Mouse (Mus musculus) lung, adult 2 months (tissue): ENCODE results near the gene Trim13. TPM values are rescaled to one million over a fixed set of nuclear protein-coding genes. Genes with fewer than 3 reads are reported as not detected.
"Not testable (repeated sequence)": the region's sequence is repeated elsewhere in the genome, so short reads cannot be mapped to it uniquely, and the experiment has no call there.

Experiments used
- DNase-seq: peaks from one replicate; pipeline ENCODE4 v3.0.0; 2022
- H3K4me1 ChIP-seq: fragments of 200-500 bp; 2 replicates; pipeline ENCODE4 v1.6.1; 2011; ENCODE audit warnings: low read length; ENCODE audit not compliant: control insufficient read depth, insufficient read depth
- H3K4me3 ChIP-seq: fragments of 200-500 bp; replicated peaks from 2 replicates; pipeline ENCODE3; 2011; ENCODE audit warnings: low read depth, mild to moderate bottlenecking, control low read depth, low read length; ENCODE audit errors: extremely low read depth
- CTCF ChIP-seq: fragments of 200-500 bp; IDR thresholded peaks from 2 replicates; pipeline ENCODE4 v1.5.1; 2011; ENCODE audit warnings: mild to moderate bottlenecking, low read length, control low read depth; ENCODE audit not compliant: insufficient read depth
- POLR2A ChIP-seq: fragments of 200-500 bp; IDR thresholded peaks from 2 replicates; pipeline ENCODE4 v1.6.1; 2011; ENCODE audit warnings: low read depth, mild to moderate bottlenecking, control low read depth, low read length, borderline replicate concordance; ENCODE audit errors: extremely low read depth
- WGBS: fragments of 180-500 bp; shearing (Covaris S2); methylation state at CpG from one replicate; pipeline ENCODE4 v1.1.7; 2018; 5-methylcytosine and 5-hydroxymethylcytosine counted together
- polyA plus RNA-seq: library from polyadenylated mRNA; depleted of rRNA; stranded (reverse); fragments of >200 nt; gene quantifications from 2 replicates; pipeline ENCODE4 v1.2.3, GENCODE M21; 2012; rRNA removed

Gene Trim13
- 2.5 and 4.7 TPM in 2 replicates for polyA plus RNA-seq

GRCm38 (mm10) chr14:61597968-61598367 lies at the start of gene Trim13:
TSS of gene Trim13 (plus strand) at chr14:61598247.
- peaks cover 5% of the 10 kb centered on the region for H3K4me1 ChIP-seq
- TF ChIP-seq POLR2A: no peak
- no peak for TF ChIP-seq CTCF
- DNase-seq: no peak
- peak within 1 kb of the TSS; percentile 87 for H3K4me3 ChIP-seq
- 60% methylated on average over 5 of the region's 5 CpGs for WGBS

DNA sequence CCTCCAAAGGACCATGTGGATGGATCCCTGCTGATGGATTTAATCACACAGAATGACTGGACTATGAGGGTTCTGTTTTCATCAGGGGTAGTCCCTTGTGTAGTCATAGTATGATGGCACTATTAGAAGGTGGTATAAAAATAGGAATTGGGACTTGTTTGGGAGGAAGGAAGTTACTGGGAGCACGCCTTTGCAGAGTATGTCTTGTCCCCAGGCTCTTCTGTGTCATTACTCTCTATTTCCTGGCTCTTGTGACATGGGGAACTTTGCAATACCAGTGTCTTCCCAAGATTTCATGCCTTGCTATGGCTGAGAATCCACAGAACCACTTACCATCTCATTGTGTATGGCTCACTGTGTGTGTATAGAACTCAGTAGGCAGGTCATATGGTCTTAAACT lies 49.4 kb upstream of the Trim13 start:
- Histone ChIP-seq H3K4me3 (no peak overlapping the region), H3K4me1 (peaks cover 4% of the 10 kb centered on the region)
- DNase-seq: no peak
- TF ChIP-seq POLR2A: no peak
- no peak for TF ChIP-seq CTCF
- 63% methylated on average over 1 of the region's 1 CpGs for WGBS

DNA sequence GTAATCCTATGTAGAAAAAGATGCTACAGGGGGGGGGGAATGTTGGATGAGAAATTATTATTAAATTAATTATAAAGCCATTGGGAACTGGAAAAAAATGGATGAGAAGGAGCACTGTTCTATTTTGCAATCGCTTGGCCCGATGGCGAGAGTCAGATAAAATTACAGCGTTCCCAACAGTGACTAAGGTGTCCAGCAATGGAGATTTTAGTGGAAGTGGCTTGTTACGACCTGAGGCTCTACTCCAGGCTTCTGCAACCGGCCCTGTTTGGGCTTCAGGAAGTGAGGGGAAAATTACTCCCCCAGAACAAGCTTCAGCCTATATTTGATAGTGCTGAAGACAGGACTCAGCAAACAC lies 42.1 kb upstream of the Trim13 start:
- no peak for DNase-seq
- Histone ChIP-seq H3K4me1 (0 out of 2 replicates have a peak, but pooled peaks cover 6% of the 10 kb centered on the region), H3K4me3 (peak overlapping the region; percentile 78)
- WGBS: 7% methylated on average over 6 of the region's 6 CpGs
- TF ChIP-seq CTCF (no peak), POLR2A (no peak)

- DNase-seq: peak; percentile 97
- peak within 1 kb of the TSS; percentile 78 for H3K4me3 ChIP-seq
- H3K4me1 ChIP-seq: 0 out of 2 replicates have a peak, but pooled peaks cover 6% of the 10 kb centered on the region
- peak; percentile 80; the same call in 1 of the 2 replicates for TF ChIP-seq POLR2A
- TF ChIP-seq CTCF: no peak
- WGBS: under 1% methylated on average over 72 of the region's 72 CpGs
Observed at GRCm38 (mm10) chr14:61556289-61557147, 41.5 kb upstream of the Trim13 start, which contains the start of gene Spryd7. TSS of gene Spryd7 (minus strand) at chr14:61556886.

GRCm38 (mm10) chr14:61558901-61559300 lies 39.1 kb upstream of the Trim13 start:
- 0 out of 2 replicates have a peak, but pooled peaks cover 6% of the 10 kb centered on the region for H3K4me1 ChIP-seq
- TF ChIP-seq CTCF (no peak), POLR2A (no peak)
- H3K4me3 ChIP-seq: no peak overlapping the region
- WGBS: 80% methylated on average over 6 of the region's 6 CpGs
- DNase-seq: no peak

- 49% methylated on average over 3 of the region's 3 CpGs for WGBS
- no peak for DNase-seq
- TF ChIP-seq CTCF (no peak), POLR2A (no peak)
- no peak overlapping the region for H3K4me3 ChIP-seq
- H3K4me1 ChIP-seq: 0 out of 2 replicates have a peak, but pooled peaks cover 3% of the 10 kb centered on the region
Observed at GRCm38 (mm10) chr14:61559856-61560255, 38.2 kb upstream of the Trim13 start.

DNA sequence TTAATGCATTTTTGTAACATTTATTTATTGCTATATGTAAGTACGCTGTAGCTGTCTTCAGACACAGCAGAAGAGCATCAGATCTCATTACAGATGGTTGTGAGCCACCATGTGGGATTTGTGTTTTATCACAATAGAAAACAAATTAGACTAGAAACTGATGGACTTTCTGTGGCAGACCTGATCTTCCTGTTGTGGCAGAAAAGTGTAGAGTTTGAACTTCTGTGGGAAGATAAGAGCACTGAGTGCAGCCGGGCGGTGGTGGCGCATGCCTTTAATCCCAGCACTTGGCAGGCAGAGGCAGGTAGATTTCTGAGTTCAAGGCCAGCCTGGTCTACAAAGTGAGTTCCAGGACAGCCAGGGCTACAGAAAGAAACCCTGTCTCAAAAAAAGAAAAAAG lies 31.8 kb upstream of the Trim13 start:
- not testable (repeated sequence) for H3K4me1 ChIP-seq, H3K4me3 ChIP-seq, DNase-seq
- 85% methylated on average over 4 of the region's 4 CpGs for WGBS

- TF ChIP-seq CTCF (no peak), POLR2A (no peak)
- Histone ChIP-seq H3K4me1 (no peaks in the 10 kb centered on the region), H3K4me3 (no peak overlapping the region)
- 56% methylated on average over 2 of the region's 2 CpGs for whole genome bisulfite sequencing
- no peak for DNase-seq
Observed at GRCm38 (mm10) chr14:61569344-61569743, 28.7 kb upstream of the Trim13 start.

DNA sequence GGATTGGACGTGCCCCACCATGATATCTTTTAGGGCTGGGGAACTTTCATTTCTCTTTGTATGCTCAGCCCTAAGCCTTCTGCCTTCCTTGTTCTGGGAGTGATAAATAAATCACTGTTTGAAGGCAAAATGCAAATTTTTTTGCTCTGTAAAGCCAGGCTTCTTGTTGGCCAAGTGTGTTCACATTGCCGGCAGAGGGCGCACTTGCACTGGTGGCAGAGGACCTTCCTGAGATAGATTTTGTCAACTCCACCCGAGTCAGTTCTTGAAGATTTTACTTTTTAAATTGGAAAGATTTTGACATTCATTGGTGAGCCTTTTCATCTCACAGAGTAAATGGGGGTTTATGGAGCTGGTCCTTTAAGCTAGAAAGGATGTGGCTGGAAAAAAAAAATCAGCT lies 26.7 kb upstream of the Trim13 start:
- H3K4me1 ChIP-seq: no peaks in the 10 kb centered on the region
- H3K4me3 ChIP-seq: no peak overlapping the region
- peak; percentile 86 for DNase-seq
- TF ChIP-seq POLR2A: no peak
- TF ChIP-seq CTCF: peak; percentile 96
- 17% methylated on average over 4 of the region's 4 CpGs for WGBS

DNA sequence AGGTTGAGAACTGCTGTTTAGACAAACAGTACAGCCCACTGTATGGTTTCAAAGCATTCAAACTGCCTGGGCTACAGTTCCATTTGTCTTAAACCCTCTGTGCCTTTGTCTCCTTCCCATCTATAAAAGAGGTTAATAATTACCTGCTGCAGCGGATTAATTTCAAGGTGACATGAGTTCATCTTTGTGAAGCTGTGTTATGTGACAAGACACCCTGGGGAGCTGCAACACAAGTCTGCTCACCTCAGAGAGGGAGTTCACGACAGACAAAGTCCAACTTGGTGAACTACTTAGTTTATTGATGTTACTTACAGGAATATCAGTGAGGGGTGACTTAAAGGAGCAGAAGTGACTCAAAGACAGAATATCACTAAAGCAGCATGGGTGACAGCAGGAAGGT lies 25.9 kb upstream of the Trim13 start:
- no peaks in the 10 kb centered on the region for H3K4me1 ChIP-seq
- TF ChIP-seq CTCF (no peak), POLR2A (no peak)
- 86% methylated on average over 2 of the region's 2 CpGs for WGBS
- DNase-seq: no peak
- no peak overlapping the region for H3K4me3 ChIP-seq
